Mouse (Mus musculus) forebrain, embryonic 13.5 days (tissue): ENCODE measurements at regions not wholly inside any gene's neighbourhood (a gene's known extent, or its start where the extent isn't known, plus 50 kb on each side); places are given as distances from the start of the nearest gene placed in this dataset.

Source experiments
- ATAC-seq: fragments of 200-750 bp; cut with Nextera tagmentation; 2 replicates; pipeline ENCODE4 v1.8.0; 2017
- H3K27ac ChIP-seq: fragments of 300-500 bp; sonication (generic); 2 replicates; pipeline ENCODE4 v1.5.1; 2015; ENCODE audit warnings: inconsistent platforms, mild to moderate bottlenecking, moderate library complexity
- H3K27me3 ChIP-seq: fragments of 300-500 bp; sonication (generic); 2 replicates; pipeline ENCODE4 v1.6.1; 2015; ENCODE audit warnings: mild to moderate bottlenecking, inconsistent platforms
- H3K36me3 ChIP-seq: fragments of 300-500 bp; sonication (generic); 2 replicates; pipeline ENCODE4 v1.6.1; 2015; ENCODE audit warnings: mild to moderate bottlenecking, inconsistent platforms; ENCODE audit not compliant: poor library complexity, severe bottlenecking
- H3K4me1 ChIP-seq: fragments of 300-500 bp; sonication (generic); 2 replicates; pipeline ENCODE4 v1.6.1; 2015; ENCODE audit warnings: inconsistent platforms
- H3K4me2 ChIP-seq: fragments of 300-500 bp; sonication (generic); 2 replicates; pipeline ENCODE4 v1.6.1; 2015; ENCODE audit warnings: inconsistent platforms, mild to moderate bottlenecking, moderate library complexity
- H3K4me3 ChIP-seq: fragments of 300-500 bp; sonication (generic); 2 replicates; pipeline ENCODE4 v1.5.1; 2015; ENCODE audit warnings: mild to moderate bottlenecking, inconsistent platforms
- H3K9ac ChIP-seq: fragments of 300-500 bp; sonication (generic); 2 replicates; pipeline ENCODE4 v1.6.1; 2015; ENCODE audit warnings: mild to moderate bottlenecking, inconsistent platforms
- H3K9me3 ChIP-seq: fragments of 300-500 bp; sonication (generic); replicated peaks from 2 replicates; pipeline ENCODE4 v1.6.1; 2016; ENCODE audit warnings: inconsistent platforms
- WGBS: fragments of 180-500 bp; shearing (Covaris S2); methylation state at CpG from one replicate; pipeline ENCODE4 v1.1.7; 2015; 5-methylcytosine and 5-hydroxymethylcytosine counted together

DNA sequence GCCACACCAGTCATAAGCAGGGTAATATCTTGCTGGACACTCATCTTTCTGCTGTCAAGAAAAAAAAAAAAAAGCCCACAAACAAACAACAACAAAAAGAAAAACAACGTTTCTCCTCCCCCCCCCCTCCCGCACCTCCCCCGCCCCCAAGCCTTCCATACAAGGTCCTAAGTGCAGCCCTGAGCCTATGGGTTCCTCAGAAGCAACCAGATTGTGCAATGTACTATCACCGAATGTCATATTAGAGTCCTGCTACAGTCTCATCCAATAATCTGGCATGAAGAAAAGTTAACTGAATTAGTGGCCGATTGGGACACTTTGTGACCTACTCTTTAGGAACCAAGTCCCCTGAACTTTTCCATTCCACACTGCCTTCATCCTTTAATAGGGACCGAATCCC, 161.5 kb downstream of the Gm10295 start:
- no peak overlapping the region for H3K27ac ChIP-seq
- H3K36me3 ChIP-seq: no peaks in the 10 kb centered on the region
- H3K9ac ChIP-seq: no peak overlapping the region
- H3K4me2 ChIP-seq: no peak overlapping the region
- H3K9me3 ChIP-seq: no peaks in the 10 kb centered on the region
- WGBS: 39% methylated on average over 6 of the region's 6 CpGs
- H3K4me1 ChIP-seq: peaks cover 12% of the 10 kb centered on the region
- 0 out of 2 replicates have a peak, but pooled peaks cover 2% of the 10 kb centered on the region for H3K27me3 ChIP-seq
- ATAC-seq: no peak
- H3K4me3 ChIP-seq: no peak overlapping the region

DNA sequence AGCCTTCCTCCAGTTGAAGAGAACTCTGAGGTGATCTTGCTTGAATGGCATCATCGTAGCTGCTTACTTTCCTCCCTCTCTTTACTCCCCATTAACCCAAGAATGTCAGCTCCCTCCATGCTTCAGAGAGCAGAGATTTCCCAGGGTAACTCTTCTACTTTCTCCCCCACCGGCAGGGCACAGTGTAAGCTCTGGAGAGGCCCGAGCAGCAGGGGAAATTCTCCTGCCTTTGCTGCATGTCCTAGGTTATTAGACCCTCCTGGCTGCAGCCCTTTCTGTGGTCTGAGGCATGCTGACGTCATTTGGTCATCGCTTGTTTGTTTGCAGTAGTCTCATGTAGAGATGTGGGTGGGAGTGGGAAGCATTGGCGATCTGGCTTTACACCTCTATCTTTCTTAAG, 163.2 kb downstream of the Gm10295 start:
- Histone ChIP-seq H3K4me2 (no peak overlapping the region), H3K36me3 (no peaks in the 10 kb centered on the region), H3K27ac (no peak overlapping the region), H3K4me3 (no peak overlapping the region), H3K4me1 (peaks cover 10% of the 10 kb centered on the region), H3K27me3 (0 out of 2 replicates have a peak, but pooled peaks cover 2% of the 10 kb centered on the region), H3K9me3 (no peaks in the 10 kb centered on the region), H3K9ac (no peak overlapping the region)
- no peak for ATAC-seq
- WGBS: 16% methylated on average over 6 of the region's 6 CpGs

- no peaks in the 10 kb centered on the region for H3K36me3 ChIP-seq
- no peak overlapping the region for H3K4me2 ChIP-seq
- no peak overlapping the region for H3K9ac ChIP-seq
- WGBS: 88% methylated on average over 4 of the region's 4 CpGs
- no peak overlapping the region for H3K4me3 ChIP-seq
- ATAC-seq: no peak
- H3K9me3 ChIP-seq: no peaks in the 10 kb centered on the region
- no peaks in the 10 kb centered on the region for H3K4me1 ChIP-seq
- H3K27ac ChIP-seq: no peak overlapping the region
- no peaks in the 10 kb centered on the region for H3K27me3 ChIP-seq
Measured at GRCm38 (mm10) chr7:71174871-71175270, 176.4 kb downstream of the Gm10295 start.

- no peak overlapping the region for H3K27ac ChIP-seq
- no peaks in the 10 kb centered on the region for H3K36me3 ChIP-seq
- H3K27me3 ChIP-seq: no peaks in the 10 kb centered on the region
- no peak overlapping the region for H3K4me3 ChIP-seq
- H3K4me1 ChIP-seq: no peaks in the 10 kb centered on the region
- 81% methylated on average over 5 of the region's 5 CpGs for WGBS
- H3K4me2 ChIP-seq: no peak overlapping the region
- no peak for ATAC-seq
- no peaks in the 10 kb centered on the region for H3K9me3 ChIP-seq
- H3K9ac ChIP-seq: no peak overlapping the region
Measured at GRCm38 (mm10) chr7:71139068-71139467, 212.2 kb downstream of the Gm10295 start.

GRCm38 (mm10) chr7:71129981-71130380, 221.3 kb downstream of the Gm10295 start:
- Histone ChIP-seq H3K9me3 (no peaks in the 10 kb centered on the region), H3K4me2 (no peak overlapping the region), H3K4me1 (no peaks in the 10 kb centered on the region), H3K36me3 (no peaks in the 10 kb centered on the region), H3K9ac (no peak overlapping the region), H3K27me3 (no peaks in the 10 kb centered on the region), H3K27ac (no peak overlapping the region), H3K4me3 (no peak overlapping the region)
- WGBS: 100% methylated on average over 1 of the region's 1 CpGs
- no peak for ATAC-seq

DNA sequence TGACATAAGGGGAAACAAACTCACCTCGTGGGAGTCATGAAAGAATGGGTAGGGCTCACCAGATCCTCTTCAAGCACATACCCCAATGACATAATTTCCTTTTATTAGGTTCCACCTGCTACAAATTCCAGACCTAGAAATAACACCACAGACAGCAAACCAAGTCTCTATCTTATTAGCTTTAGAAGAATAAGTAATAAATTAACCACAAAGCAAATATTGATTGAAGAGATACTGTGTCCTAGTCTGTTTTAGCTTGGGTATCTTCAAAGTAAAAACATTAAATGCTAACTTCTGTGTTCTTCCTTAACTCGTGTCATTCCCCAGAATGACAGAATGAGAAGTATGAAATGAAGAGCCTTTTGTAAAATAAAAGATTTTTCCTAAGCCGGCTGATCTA, 222.4 kb downstream of the Gm10295 start:
- 55% methylated on average over 3 of the region's 3 CpGs for WGBS
- H3K4me2 ChIP-seq: no peak overlapping the region
- H3K4me1 ChIP-seq: no peaks in the 10 kb centered on the region
- no peak overlapping the region for H3K27ac ChIP-seq
- H3K36me3 ChIP-seq: no peaks in the 10 kb centered on the region
- no peaks in the 10 kb centered on the region for H3K27me3 ChIP-seq
- no peak overlapping the region for H3K4me3 ChIP-seq
- H3K9ac ChIP-seq: no peak overlapping the region
- H3K9me3 ChIP-seq: no peaks in the 10 kb centered on the region
- ATAC-seq: no peak

GRCm38 (mm10) chr7:71121453-71121852, 229.8 kb downstream of the Gm10295 start:
- Histone ChIP-seq H3K4me2 (no peak overlapping the region), H3K36me3 (no peaks in the 10 kb centered on the region), H3K9me3 (no peaks in the 10 kb centered on the region), H3K4me1 (no peaks in the 10 kb centered on the region), H3K27me3 (no peaks in the 10 kb centered on the region), H3K4me3 (no peak overlapping the region), H3K9ac (no peak overlapping the region), H3K27ac (no peak overlapping the region)
- ATAC-seq: no peak
- WGBS: 55% methylated on average over 5 of the region's 5 CpGs

- no peak overlapping the region for H3K4me3 ChIP-seq
- H3K27me3 ChIP-seq: no peaks in the 10 kb centered on the region
- no peaks in the 10 kb centered on the region for H3K36me3 ChIP-seq
- no peak for ATAC-seq
- no peak overlapping the region for H3K9ac ChIP-seq
- no peaks in the 10 kb centered on the region for H3K9me3 ChIP-seq
- no peak overlapping the region for H3K4me2 ChIP-seq
- 74% methylated on average over 4 of the region's 4 CpGs for WGBS
- H3K27ac ChIP-seq: no peak overlapping the region
- H3K4me1 ChIP-seq: no peaks in the 10 kb centered on the region
Measured at GRCm38 (mm10) chr7:71120975-71121374, 230.3 kb downstream of the Gm10295 start.

GRCm38 (mm10) chr7:71119987-71120386, 231.3 kb downstream of the Gm10295 start:
- ATAC-seq: no peak

DNA sequence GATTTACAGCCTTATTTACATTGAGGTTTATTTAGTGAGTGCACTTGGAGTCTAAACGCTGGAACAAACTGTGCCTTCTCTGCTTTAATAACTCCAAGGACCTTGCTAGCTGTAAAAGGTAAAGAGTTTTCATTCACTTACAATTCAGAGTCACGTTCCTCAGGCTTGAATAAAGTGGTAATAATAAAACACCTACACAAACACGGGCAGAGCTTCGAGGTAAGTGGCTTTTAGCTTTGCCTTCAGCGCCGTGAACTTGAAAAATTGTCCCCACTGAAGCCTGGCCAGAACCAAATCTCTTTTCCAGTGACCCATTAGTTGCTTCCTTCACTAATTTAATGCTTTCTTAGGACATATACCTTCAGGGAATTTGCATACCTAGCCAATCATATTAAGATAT, 244.2 kb downstream of the Gm10295 start:
- Histone ChIP-seq H3K27ac (no peak overlapping the region), H3K4me2 (no peak overlapping the region), H3K4me1 (no peaks in the 10 kb centered on the region), H3K9me3 (no peaks in the 10 kb centered on the region), H3K4me3 (no peak overlapping the region), H3K9ac (no peak overlapping the region), H3K27me3 (no peaks in the 10 kb centered on the region), H3K36me3 (no peaks in the 10 kb centered on the region)
- ATAC-seq: no peak
- WGBS: 88% methylated on average over 6 of the region's 6 CpGs

More at GRCm38 (mm10) chr7:71119987-71120386, 231.3 kb downstream of the Gm10295 start:
- 82% methylated on average over 6 of the region's 6 CpGs for WGBS
- Histone ChIP-seq H3K4me1 (no peaks in the 10 kb centered on the region), H3K4me3 (no peak overlapping the region), H3K9me3 (no peaks in the 10 kb centered on the region), H3K9ac (no peak overlapping the region), H3K36me3 (no peaks in the 10 kb centered on the region), H3K4me2 (no peak overlapping the region), H3K27me3 (no peaks in the 10 kb centered on the region), H3K27ac (no peak overlapping the region)

DNA sequence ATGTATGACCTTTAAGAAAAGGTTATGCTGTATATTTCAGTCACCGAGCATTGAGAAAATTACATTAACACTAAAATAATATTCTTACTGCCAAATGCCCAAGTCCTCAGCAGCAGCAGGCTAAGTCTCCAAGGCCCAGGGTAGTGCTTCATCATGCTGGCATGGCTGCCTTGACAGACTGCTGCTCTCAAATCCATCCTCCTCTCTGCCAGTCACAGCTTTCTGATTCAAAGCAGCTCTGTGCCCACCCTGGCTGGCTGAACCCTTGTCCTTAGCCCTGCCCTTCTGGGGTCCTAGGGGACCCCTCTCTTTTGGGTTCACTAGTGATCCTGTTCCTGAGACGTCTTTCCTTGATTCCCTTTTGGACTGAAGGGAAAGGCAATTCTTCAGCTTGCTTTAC, 251.0 kb downstream of the Gm10295 start:
- no peaks in the 10 kb centered on the region for H3K36me3 ChIP-seq
- 83% methylated on average over 2 of the region's 2 CpGs for WGBS
- H3K9me3 ChIP-seq: no peaks in the 10 kb centered on the region
- no peak overlapping the region for H3K4me3 ChIP-seq
- H3K27ac ChIP-seq: no peak overlapping the region
- H3K4me2 ChIP-seq: no peak overlapping the region
- no peak for ATAC-seq
- no peaks in the 10 kb centered on the region for H3K27me3 ChIP-seq
- H3K9ac ChIP-seq: no peak overlapping the region
- H3K4me1 ChIP-seq: no peaks in the 10 kb centered on the region

DNA sequence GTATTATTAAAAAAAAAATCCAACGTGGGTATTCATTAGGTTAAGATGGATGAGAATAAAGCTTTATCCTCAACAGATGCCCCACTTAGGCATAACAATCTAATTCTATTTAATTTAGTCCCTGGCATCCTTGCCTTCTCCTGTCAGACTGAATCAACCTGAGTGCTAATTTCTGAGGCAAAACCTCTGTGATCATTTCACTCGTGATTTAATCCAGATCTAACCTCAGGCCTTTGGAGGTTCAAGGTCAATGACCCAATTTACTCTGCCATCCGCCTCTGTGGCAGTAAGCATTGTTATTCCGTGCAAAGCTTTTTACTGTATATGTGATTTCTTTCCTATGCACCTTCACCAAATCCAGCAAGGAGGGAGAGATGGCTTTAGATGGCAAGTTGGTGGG, 253.0 kb downstream of the Gm10295 start:
- no peaks in the 10 kb centered on the region for H3K36me3 ChIP-seq
- no peak overlapping the region for H3K4me3 ChIP-seq
- no peaks in the 10 kb centered on the region for H3K27me3 ChIP-seq
- H3K4me2 ChIP-seq: no peak overlapping the region
- H3K9me3 ChIP-seq: no peaks in the 10 kb centered on the region
- WGBS: 61% methylated on average over 4 of the region's 4 CpGs
- H3K4me1 ChIP-seq: no peaks in the 10 kb centered on the region
- H3K27ac ChIP-seq: no peak overlapping the region
- no peak for ATAC-seq
- no peak overlapping the region for H3K9ac ChIP-seq

- no peaks in the 10 kb centered on the region for H3K9me3 ChIP-seq
- H3K9ac ChIP-seq: no peak overlapping the region
- ATAC-seq: no peak
- H3K27me3 ChIP-seq: no peaks in the 10 kb centered on the region
- no peak overlapping the region for H3K4me3 ChIP-seq
- no peaks in the 10 kb centered on the region for H3K36me3 ChIP-seq
- no peaks in the 10 kb centered on the region for H3K4me1 ChIP-seq
- no peak overlapping the region for H3K27ac ChIP-seq
- WGBS: 85% methylated on average over 6 of the region's 6 CpGs
- H3K4me2 ChIP-seq: no peak overlapping the region
Measured at GRCm38 (mm10) chr7:71093301-71093939, 257.9 kb downstream of the Gm10295 start.
